Mouse (Mus musculus) midbrain, embryonic 10.5 days (tissue): ENCODE measurements around the gene Dock4. TPM values are rescaled to one million over a fixed set of nuclear protein-coding genes. Genes with fewer than 3 reads are reported as not detected.

Source experiments
- DNase-seq: peaks from one replicate; pipeline ENCODE4 v3.0.0-alpha.2; 2017; ENCODE audit warnings: low spot score
- H3K27ac ChIP-seq: fragments of 300-500 bp; sonication (generic); replicated peaks from 2 replicates; pipeline ENCODE4 v1.5.1; 2016; ENCODE audit warnings: mild to moderate bottlenecking
- H3K27me3 ChIP-seq: fragments of 300-500 bp; sonication (generic); 2 replicates; pipeline ENCODE4 v1.6.1; 2016; ENCODE audit warnings: low read depth, mild to moderate bottlenecking; ENCODE audit not compliant: poor library complexity, severe bottlenecking
- H3K36me3 ChIP-seq: fragments of 300-500 bp; sonication (generic); 2 replicates; pipeline ENCODE4 v1.6.1; 2016; ENCODE audit warnings: mild to moderate bottlenecking, moderate library complexity
- H3K4me1 ChIP-seq: fragments of 300-500 bp; sonication (generic); 2 replicates; pipeline ENCODE4 v1.6.1; 2016
- H3K4me3 ChIP-seq: fragments of 300-500 bp; sonication (generic); 2 replicates; pipeline ENCODE4 v1.5.1; 2016; ENCODE audit warnings: mild to moderate bottlenecking, moderate library complexity
- H3K9me3 ChIP-seq: fragments of 300-500 bp; sonication (generic); replicated peaks from 2 replicates; pipeline ENCODE4 v1.6.1; 2016; ENCODE audit warnings: mild to moderate bottlenecking
- WGBS: fragments of 180-500 bp; shearing (Covaris S2); methylation state at CpG from one replicate; pipeline ENCODE4 v1.1.7; 2016; 5-methylcytosine and 5-hydroxymethylcytosine counted together
- polyA plus RNA-seq: library from polyadenylated mRNA; unstranded; fragments of >200 nt; fragmentation: Nextera tagmentation; extraction: Ambion mirVana; gene quantifications from 2 replicates; pipeline ENCODE4 v1.2.1, GENCODE M21; 2016

Gene Dock4
- polyA plus RNA-seq, 1 experiment from 2014 or later = 14.0 TPM

GRCm38 (mm10) chr12:40438049-40438448 lies 7.7 kb upstream of the Dock4 start:
- no peak overlapping the region for H3K4me3 ChIP-seq
- peaks cover 24% of the 10 kb centered on the region for H3K4me1 ChIP-seq
- whole genome bisulfite sequencing = 14% methylated on average over 2 of the region's 2 CpGs
- no peaks in the 10 kb centered on the region for H3K27me3 ChIP-seq
- H3K36me3 ChIP-seq = no peaks in the 10 kb centered on the region
- no peak for DNase-seq
- no peaks in the 10 kb centered on the region for H3K9me3 ChIP-seq
- no peak overlapping the region for H3K27ac ChIP-seq

GRCm38 (mm10) chr12:40445206-40445605 lies 546 bp upstream of the Dock4 start:
- H3K27me3 ChIP-seq = 0 out of 2 replicates have a peak, but pooled peaks cover 7% of the 10 kb centered on the region
- H3K9me3 ChIP-seq = no peaks in the 10 kb centered on the region
- H3K4me3 ChIP-seq = peak overlapping the region; percentile 89
- DNase-seq = no peak
- H3K36me3 ChIP-seq = no peaks in the 10 kb centered on the region
- peak overlapping the region; percentile 93 for H3K27ac ChIP-seq
- WGBS = 2% methylated on average over 16 of the region's 16 CpGs
- H3K4me1 ChIP-seq = peaks cover 37% of the 10 kb centered on the region

- no peaks in the 10 kb centered on the region for H3K36me3 ChIP-seq
- under 1% methylated on average over 44 of the region's 44 CpGs for WGBS
- H3K4me1 ChIP-seq = peaks cover 37% of the 10 kb centered on the region
- H3K27ac ChIP-seq = peak overlapping the region; percentile 93
- H3K4me3 ChIP-seq = peak overlapping the region; percentile 89
- peak; percentile 76 for DNase-seq
- 0 out of 2 replicates have a peak, but pooled peaks cover 7% of the 10 kb centered on the region for H3K27me3 ChIP-seq
- H3K9me3 ChIP-seq = no peaks in the 10 kb centered on the region
Observed at GRCm38 (mm10) chr12:40446450-40447381, 964 bp downstream of the Dock4 start.

- Histone ChIP-seq H3K9me3 (no peaks in the 10 kb centered on the region), H3K27me3 (0 out of 2 replicates have a peak, but pooled peaks cover 7% of the 10 kb centered on the region), H3K36me3 (no peaks in the 10 kb centered on the region), H3K27ac (no peak overlapping the region), H3K4me3 (peak overlapping the region; percentile 89), H3K4me1 (peaks cover 36% of the 10 kb centered on the region)
- no peak for DNase-seq
- 17% methylated on average over 10 of the region's 10 CpGs for WGBS
Observed at GRCm38 (mm10) chr12:40447561-40448355, 2.0 kb downstream of the Dock4 start.

- Histone ChIP-seq H3K4me1 (peaks cover 34% of the 10 kb centered on the region), H3K27ac (no peak overlapping the region), H3K27me3 (0 out of 2 replicates have a peak, but pooled peaks cover 7% of the 10 kb centered on the region), H3K9me3 (no peaks in the 10 kb centered on the region), H3K36me3 (no peaks in the 10 kb centered on the region), H3K4me3 (no peak overlapping the region)
- no peak for DNase-seq
- 75% methylated on average over 9 of the region's 9 CpGs for WGBS
Observed at GRCm38 (mm10) chr12:40449119-40449795, 3.5 kb downstream of the Dock4 start.

- 88% methylated on average over 2 of the region's 2 CpGs for WGBS
- no peaks in the 10 kb centered on the region for H3K9me3 ChIP-seq
- H3K4me3 ChIP-seq = no peak overlapping the region
- no peaks in the 10 kb centered on the region for H3K27me3 ChIP-seq
- no peak for DNase-seq
- no peaks in the 10 kb centered on the region for H3K36me3 ChIP-seq
- peaks cover 14% of the 10 kb centered on the region for H3K4me1 ChIP-seq
- H3K27ac ChIP-seq = no peak overlapping the region
Observed at GRCm38 (mm10) chr12:40456517-40456916, 10.8 kb downstream of the Dock4 start.

- no peak for DNase-seq
- peaks cover 24% of the 10 kb centered on the region for H3K4me1 ChIP-seq
- WGBS = 65% methylated on average over 3 of the region's 3 CpGs
Observed at GRCm38 (mm10) chr12:40458977-40459376, 13.2 kb downstream of the Dock4 start.

GRCm38 (mm10) chr12:40459673-40460265 lies 14.0 kb downstream of the Dock4 start:
- no peaks in the 10 kb centered on the region for H3K27me3 ChIP-seq
- peak overlapping the region; percentile 19; the same call in 1 of the 2 replicates for H3K27ac ChIP-seq

More at GRCm38 (mm10) chr12:40458977-40459376, 13.2 kb downstream of the Dock4 start:
- no peaks in the 10 kb centered on the region for H3K36me3 ChIP-seq
- H3K4me3 ChIP-seq = no peak overlapping the region
- no peaks in the 10 kb centered on the region for H3K27me3 ChIP-seq
- H3K27ac ChIP-seq = no peak overlapping the region
- H3K9me3 ChIP-seq = no peaks in the 10 kb centered on the region

GRCm38 (mm10) chr12:40462693-40463235 lies 17.0 kb downstream of the Dock4 start:
- no peak for DNase-seq
- no peaks in the 10 kb centered on the region for H3K9me3 ChIP-seq
- H3K4me3 ChIP-seq = no peak overlapping the region
- H3K27me3 ChIP-seq = no peaks in the 10 kb centered on the region
- H3K4me1 ChIP-seq = peaks cover 42% of the 10 kb centered on the region
- no peak overlapping the region for H3K27ac ChIP-seq
- WGBS = 61% methylated on average over 7 of the region's 7 CpGs
- H3K36me3 ChIP-seq = no peaks in the 10 kb centered on the region

More at GRCm38 (mm10) chr12:40459673-40460265, 14.0 kb downstream of the Dock4 start:
- H3K36me3 ChIP-seq = no peaks in the 10 kb centered on the region
- H3K4me3 ChIP-seq = no peak overlapping the region
- H3K4me1 ChIP-seq = peaks cover 32% of the 10 kb centered on the region
- DNase-seq = no peak
- no peaks in the 10 kb centered on the region for H3K9me3 ChIP-seq
- 74% methylated on average over 6 of the region's 6 CpGs for WGBS

- H3K36me3 ChIP-seq = no peaks in the 10 kb centered on the region
Observed at GRCm38 (mm10) chr12:40463828-40464227, 18.1 kb downstream of the Dock4 start.

GRCm38 (mm10) chr12:40464282-40464681 lies 18.5 kb downstream of the Dock4 start:
- Histone ChIP-seq H3K4me1 (peaks cover 37% of the 10 kb centered on the region), H3K27me3 (no peaks in the 10 kb centered on the region), H3K36me3 (no peaks in the 10 kb centered on the region), H3K27ac (peak overlapping the region; percentile 24; the same call in 1 of the 2 replicates), H3K9me3 (no peaks in the 10 kb centered on the region), H3K4me3 (no peak overlapping the region)
- WGBS = 48% methylated on average over 6 of the region's 6 CpGs
- DNase-seq = no peak

More at GRCm38 (mm10) chr12:40463828-40464227, 18.1 kb downstream of the Dock4 start:
- H3K27me3 ChIP-seq = no peaks in the 10 kb centered on the region
- no peaks in the 10 kb centered on the region for H3K9me3 ChIP-seq
- H3K4me3 ChIP-seq = no peak overlapping the region
- peaks cover 41% of the 10 kb centered on the region for H3K4me1 ChIP-seq
- WGBS = 57% methylated on average over 2 of the region's 2 CpGs
- H3K27ac ChIP-seq = no peak overlapping the region
- no peak for DNase-seq
